Mouse (Mus musculus) inflammation-experienced regulatory T-cells (primary cell): ENCODE data around the gene Chd9. TPM values are rescaled to one million over a fixed set of nuclear protein-coding genes. Genes with fewer than 3 reads are reported as not detected.

ENCODE experiments used
- polyA plus RNA-seq, 2 experiments: library from polyadenylated mRNA; unstranded; fragments of 100-300 nt; shearing (Covaris generic); gene quantifications; one replicate each; pipeline ENCODE4 v1.2.1; 2017

Gene Chd9
- 100 to 1,000 TPM; 123 to 175 TPM for polyA plus RNA-seq

GRCm38 (mm10) chr8:90828181-90828986, at the start of gene Chd9:
Chd9 (plus strand) TSS chr8:90828352.

GRCm38 (mm10) chr8:90817293-90817692, 10.9 kb upstream of the Chd9 start, which contains the start of gene Gm19935:
Gm19935 (minus strand) TSS chr8:90817393.

DNA sequence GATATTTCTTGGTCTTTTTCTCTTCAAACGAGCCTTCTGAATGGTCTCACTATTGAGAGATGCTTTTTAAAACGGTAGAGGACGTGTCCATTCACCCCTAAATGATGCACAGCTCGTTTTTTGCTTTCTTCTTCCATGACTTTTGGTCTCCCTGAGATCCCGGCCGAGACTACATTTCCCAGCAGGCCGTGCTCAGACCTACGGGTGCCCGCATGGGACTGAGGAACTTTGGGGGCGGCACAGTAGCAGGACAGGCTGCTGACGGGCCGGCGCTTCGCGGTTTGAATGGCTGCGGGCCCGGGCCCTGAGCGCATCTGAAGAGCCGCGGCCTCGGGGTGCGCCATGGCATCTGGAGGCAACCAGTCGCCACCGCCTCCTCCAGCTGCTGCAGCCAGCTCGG, 241.7 kb downstream of the Chd9 start, which contains the start of gene Rbl2:
Gene Rbl2, plus strand, starts transcription at position 224 of the 400 bp plus-strand sequence.

Other genes with a start within 250 kb of the Chd9 start
- not detected for gene Gm19935, start 11.0 kb upstream of the Chd9 start, polyA plus RNA-seq
- 100 to 1,000 TPM; 103 to 124 TPM for gene Rbl2, start 241.7 kb downstream of the Chd9 start, polyA plus RNA-seq